Mouse (Mus musculus) intestine, postnatal 0 days (tissue): Measurements from ENCODE around the gene Atp9a. TPM values are rescaled to one million over a fixed set of nuclear protein-coding genes. Genes with fewer than 3 reads are reported as not detected.

Experiments
- ATAC-seq: fragments of 200-750 bp; cut with Nextera tagmentation; 2 replicates; pipeline ENCODE4 v1.8.0; 2017; ENCODE audit warnings: mild to moderate bottlenecking, moderate TSS enrichment, moderate library complexity
- H3K27ac ChIP-seq: fragments of 300-500 bp; sonication (generic); 2 replicates; pipeline ENCODE4 v1.5.1; 2014; ENCODE audit warnings: mild to moderate bottlenecking, low read depth, low read length, moderate library complexity
- H3K27me3 ChIP-seq: fragments of 300-500 bp; sonication (generic); replicated peaks from 2 replicates; pipeline ENCODE4 v1.6.1; 2014; ENCODE audit warnings: low read length, mixed read lengths; ENCODE audit not compliant: control insufficient read depth, insufficient read depth
- H3K36me3 ChIP-seq: fragments of 300-500 bp; sonication (generic); 2 replicates; pipeline ENCODE4 v1.6.1; 2014; ENCODE audit warnings: mild to moderate bottlenecking, moderate library complexity; ENCODE audit not compliant: control insufficient read depth, insufficient read depth
- H3K4me1 ChIP-seq: fragments of 300-500 bp; sonication (generic); replicated peaks from 2 replicates; pipeline ENCODE4 v1.6.1; 2014; ENCODE audit warnings: antibody characterized with exemption, low read length, mixed read lengths; ENCODE audit not compliant: control insufficient read depth, insufficient read depth
- H3K4me2 ChIP-seq: fragments of 300-500 bp; sonication (generic); replicated peaks from 2 replicates; pipeline ENCODE4 v1.6.1; 2014; ENCODE audit warnings: low read depth, mild to moderate bottlenecking, moderate library complexity
- H3K4me3 ChIP-seq: fragments of 300-500 bp; sonication (generic); 2 replicates; pipeline ENCODE4 v1.5.1; 2014; ENCODE audit warnings: low read depth, low read length
- H3K9ac ChIP-seq: fragments of 300-500 bp; sonication (generic); 2 replicates; pipeline ENCODE4 v1.6.1; 2014; ENCODE audit warnings: mild to moderate bottlenecking, low read depth, low read length
- H3K9me3 ChIP-seq: fragments of 300-500 bp; sonication (generic); 2 replicates; pipeline ENCODE4 v1.6.1; 2016; ENCODE audit warnings: mixed run types; ENCODE audit not compliant: control insufficient read depth
- CTCF ChIP-seq: sonication (generic); IDR thresholded peaks from 2 replicates; pipeline ENCODE4 v1.5.1; 2016; ENCODE audit warnings: low read depth, mild to moderate bottlenecking, control low read depth, antibody characterized with exemption, moderate library complexity
- WGBS: fragments of 180-500 bp; shearing (Covaris S2); extraction: QIAGEN DNeasy Blood & Tissue Kit; methylation state at CpG from one replicate; pipeline ENCODE4 v1.1.7; 2014; 5-methylcytosine and 5-hydroxymethylcytosine counted together
- polyA plus RNA-seq: library from polyadenylated mRNA; unstranded; fragments of >200 nt; fragmentation: Nextera tagmentation; extraction: Ambion mirVana; gene quantifications from 2 replicates; pipeline ENCODE4 v1.2.1, GENCODE M21; 2015

Atp9a gene
- polyA plus RNA-seq, 1 experiment from 2014 or later, result 36.7 TPM

GRCm38 (mm10) chr2:168694379-168695026 is 47.7 kb downstream of the Atp9a start:
- H3K27me3 ChIP-seq, result no peaks in the 10 kb centered on the region
- no peak for ATAC-seq
- no peaks in the 10 kb centered on the region for H3K4me1 ChIP-seq
- no peak overlapping the region for H3K4me3 ChIP-seq
- H3K9ac ChIP-seq, result no peak overlapping the region; the same call in 1 of the 2 replicates
- peak overlapping the region; percentile 37 for H3K4me2 ChIP-seq
- WGBS, result 36% methylated on average over 27 of the region's 27 CpGs
- H3K9me3 ChIP-seq, result no peaks in the 10 kb centered on the region
- TF ChIP-seq CTCF, result no peak
- H3K27ac ChIP-seq, result no peak overlapping the region
- H3K36me3 ChIP-seq, result peaks cover 25% of the 10 kb centered on the region; the same call in 1 of the 2 replicates

GRCm38 (mm10) chr2:168691774-168692173 is 50.4 kb downstream of the Atp9a start:
- Histone ChIP-seq H3K4me1 (no peaks in the 10 kb centered on the region), H3K4me2 (no peak overlapping the region), H3K36me3 (peaks cover 26% of the 10 kb centered on the region; the same call in 1 of the 2 replicates), H3K27me3 (no peaks in the 10 kb centered on the region), H3K27ac (no peak overlapping the region), H3K4me3 (no peak overlapping the region), H3K9ac (no peak overlapping the region), H3K9me3 (no peaks in the 10 kb centered on the region)
- peak; percentile 92 for TF ChIP-seq CTCF
- WGBS, result 26% methylated on average over 6 of the region's 6 CpGs
- ATAC-seq, result peak; percentile 45

GRCm38 (mm10) chr2:168687326-168687725 is 54.9 kb downstream of the Atp9a start:
- Histone ChIP-seq H3K4me3 (no peak overlapping the region), H3K9ac (no peak overlapping the region), H3K36me3 (peaks cover 17% of the 10 kb centered on the region; the same call in 1 of the 2 replicates), H3K4me1 (no peaks in the 10 kb centered on the region), H3K9me3 (no peaks in the 10 kb centered on the region), H3K27ac (no peak overlapping the region), H3K4me2 (no peak overlapping the region), H3K27me3 (no peaks in the 10 kb centered on the region)
- TF ChIP-seq CTCF, result no peak
- no peak for ATAC-seq
- 91% methylated on average over 12 of the region's 12 CpGs for WGBS

- no peak for TF ChIP-seq CTCF
- Histone ChIP-seq H3K27me3 (no peaks in the 10 kb centered on the region), H3K4me3 (no peak overlapping the region), H3K36me3 (peaks cover 17% of the 10 kb centered on the region; the same call in 1 of the 2 replicates), H3K9me3 (no peaks in the 10 kb centered on the region), H3K9ac (no peak overlapping the region), H3K4me1 (no peaks in the 10 kb centered on the region), H3K4me2 (no peak overlapping the region), H3K27ac (no peak overlapping the region)
- 92% methylated on average over 9 of the region's 9 CpGs for WGBS
- no peak for ATAC-seq
These were observed 56.3 kb downstream of the Atp9a start for GRCm38 (mm10) chr2:168685909-168686308.

GRCm38 (mm10) chr2:168684695-168685094 is 57.5 kb downstream of the Atp9a start:
- Histone ChIP-seq H3K27me3 (no peaks in the 10 kb centered on the region), H3K9ac (no peak overlapping the region), H3K27ac (no peak overlapping the region), H3K36me3 (peaks cover 15% of the 10 kb centered on the region; the same call in 1 of the 2 replicates), H3K9me3 (no peaks in the 10 kb centered on the region), H3K4me1 (no peaks in the 10 kb centered on the region), H3K4me3 (no peak overlapping the region), H3K4me2 (no peak overlapping the region)
- 78% methylated on average over 3 of the region's 3 CpGs for WGBS
- ATAC-seq, result no peak
- TF ChIP-seq CTCF, result no peak

GRCm38 (mm10) chr2:168683520-168684150 is 58.6 kb downstream of the Atp9a start:
- Histone ChIP-seq H3K9me3 (no peaks in the 10 kb centered on the region), H3K36me3 (peaks cover 20% of the 10 kb centered on the region; the same call in 1 of the 2 replicates), H3K4me1 (no peaks in the 10 kb centered on the region), H3K27ac (no peak overlapping the region), H3K27me3 (no peaks in the 10 kb centered on the region), H3K4me2 (no peak overlapping the region), H3K9ac (no peak overlapping the region), H3K4me3 (no peak overlapping the region)
- WGBS, result 39% methylated on average over 15 of the region's 15 CpGs
- ATAC-seq, result no peak
- TF ChIP-seq CTCF, result no peak
